Mouse (Mus musculus) CD4-positive, CD25-positive, alpha-beta regulatory T cell, adult 4 months (primary cell): ENCODE measurements at regions not wholly inside any gene's neighbourhood (a gene's known extent, or its start where the extent isn't known, plus 50 kb on each side); places are given as distances from the start of the nearest gene placed in this dataset.

Experiments
- ATAC-seq: one replicate; pipeline ENCODE4 v1.8.0; 2017

DNA sequence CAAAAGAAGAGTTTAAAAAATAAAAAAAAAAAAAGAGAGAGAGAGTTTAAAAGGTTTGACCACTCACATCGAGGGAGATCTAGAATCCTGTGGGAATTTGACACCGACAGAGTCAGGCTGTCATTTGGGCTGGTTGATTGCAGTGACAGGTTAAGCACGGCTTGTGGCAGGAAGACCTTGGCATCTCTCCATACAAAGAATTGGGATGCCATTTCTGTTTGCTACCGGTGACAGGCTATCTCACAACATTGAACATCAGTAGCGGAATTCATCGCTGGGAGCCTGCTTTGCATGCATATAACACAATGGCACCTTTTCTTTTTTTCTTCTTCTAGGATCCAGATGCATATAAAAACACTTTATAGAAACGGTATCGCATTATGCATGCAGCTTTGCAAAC is 53.7 kb upstream of the Gm26657 start:
- ATAC-seq, result no peak

DNA sequence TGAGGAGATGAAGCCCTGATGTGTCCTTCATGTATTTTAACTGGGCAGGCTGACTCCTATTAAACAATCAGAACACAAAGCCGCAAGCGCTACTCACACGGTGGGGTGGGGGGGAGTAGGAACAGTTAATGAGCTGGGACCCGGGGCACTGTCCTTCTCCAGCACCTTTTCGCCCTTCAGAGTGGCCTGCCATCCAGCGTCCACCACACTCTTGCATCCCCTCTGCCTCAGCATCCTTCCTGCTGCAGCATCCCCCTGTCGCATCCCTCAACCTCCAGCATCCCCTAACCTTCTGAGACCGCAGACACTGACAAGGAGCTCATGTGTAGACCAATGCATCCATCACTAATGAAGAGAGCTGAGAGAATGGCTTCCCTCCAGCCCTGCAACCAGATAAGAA is 54.2 kb upstream of the Gm26657 start:
- ATAC-seq, result no peak

DNA sequence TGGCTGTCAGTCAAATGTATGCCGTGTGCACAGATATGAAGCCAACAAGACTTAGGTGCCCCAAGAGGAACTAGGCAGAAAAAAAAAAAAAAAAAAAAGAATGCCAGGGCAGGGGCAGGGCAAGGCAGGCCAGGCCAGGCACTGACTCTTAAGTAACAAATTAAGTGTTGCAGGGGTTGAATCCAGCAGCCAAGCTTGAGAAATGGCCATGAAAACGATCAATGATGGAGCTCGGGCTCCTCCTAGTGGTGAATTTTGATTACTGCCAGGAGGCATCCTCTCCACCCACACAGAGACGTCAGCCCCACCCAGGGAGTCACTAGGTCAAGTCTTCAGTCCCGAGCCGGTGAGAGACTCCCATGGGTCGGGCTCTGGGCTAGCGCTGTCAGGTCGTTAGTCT is 54.7 kb upstream of the Gm26657 start:
- peak; percentile 73 for ATAC-seq

DNA sequence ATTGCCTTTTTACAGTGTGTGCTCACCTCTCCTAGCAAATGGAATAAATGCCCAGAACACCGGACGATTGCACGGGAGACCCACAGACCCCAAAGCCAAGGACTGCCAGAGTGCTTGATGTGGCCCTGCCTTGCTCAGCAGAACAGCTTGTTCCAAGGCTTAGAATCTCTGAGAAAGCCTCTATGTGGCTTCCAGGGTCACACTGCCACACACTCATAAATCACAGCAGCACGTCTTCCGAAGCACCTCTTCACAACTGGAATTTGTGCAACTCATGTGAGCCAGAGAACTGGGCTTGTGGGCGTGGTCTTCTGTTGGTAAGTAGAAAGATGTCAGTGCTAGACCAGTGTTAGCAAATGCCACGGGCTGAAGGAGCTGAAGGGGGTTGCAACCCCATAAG is 55.8 kb upstream of the Gm26657 start:
- ATAC-seq, result no peak

DNA sequence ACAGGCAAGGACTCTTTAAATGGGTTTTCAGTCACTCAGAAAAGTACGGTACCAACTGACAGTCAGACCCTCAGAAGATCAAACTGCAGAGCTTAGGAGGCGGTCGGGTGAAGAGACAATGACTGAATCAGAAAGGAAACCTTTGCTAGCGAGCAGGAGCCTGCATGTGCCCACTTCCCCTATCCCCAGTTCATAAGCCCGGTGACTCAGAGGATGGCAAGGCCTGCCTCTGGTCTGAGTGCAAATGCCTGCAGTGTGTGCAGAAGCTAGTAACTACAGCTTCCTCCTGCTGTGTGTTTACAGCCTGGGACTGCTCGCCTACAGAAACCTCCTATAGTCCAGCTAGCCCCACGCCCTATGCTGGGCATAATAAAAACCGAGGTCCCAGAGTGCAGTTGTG is 58.7 kb upstream of the Gm26657 start:
- no peak for ATAC-seq

DNA sequence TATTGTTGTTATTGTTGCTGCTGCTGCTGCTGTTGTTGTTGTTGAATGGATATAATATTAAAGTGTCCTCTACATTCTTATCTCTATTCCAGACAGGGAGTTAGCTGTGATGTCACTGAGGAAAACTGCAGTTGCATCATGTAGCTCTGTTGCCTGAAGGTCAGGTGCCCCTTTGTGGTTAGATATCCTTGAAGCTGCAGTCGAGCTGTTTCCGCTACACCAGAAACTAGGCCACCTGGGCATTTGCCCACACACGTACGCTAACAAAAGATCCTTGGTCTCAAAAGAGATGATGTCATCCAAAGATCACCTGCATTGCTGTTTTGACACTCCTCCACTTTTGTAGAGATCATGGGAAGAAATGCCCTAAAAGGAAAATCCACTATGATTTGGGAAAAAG is 66.0 kb upstream of the Gm26657 start:
- ATAC-seq, result no peak

DNA sequence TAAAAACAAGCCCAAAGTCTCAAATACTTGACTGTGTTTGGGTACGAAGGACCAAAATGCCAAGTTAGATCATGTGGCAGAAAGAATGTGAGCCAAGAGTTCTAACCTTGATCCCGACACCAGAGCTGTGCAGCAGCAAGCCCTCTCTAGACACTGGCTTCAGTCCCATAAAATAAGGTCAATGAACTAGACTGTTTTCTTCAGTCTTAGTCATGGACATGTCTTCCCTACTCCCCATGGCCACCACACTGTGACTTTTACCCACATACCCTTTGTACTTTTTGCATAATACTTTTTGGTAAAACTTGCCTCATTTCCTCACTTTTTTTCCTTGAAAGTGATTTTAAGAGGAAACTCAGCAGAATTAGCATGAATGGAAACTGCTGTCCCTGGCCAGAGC is 74.9 kb upstream of the Gm26657 start:
- ATAC-seq, result no peak

DNA sequence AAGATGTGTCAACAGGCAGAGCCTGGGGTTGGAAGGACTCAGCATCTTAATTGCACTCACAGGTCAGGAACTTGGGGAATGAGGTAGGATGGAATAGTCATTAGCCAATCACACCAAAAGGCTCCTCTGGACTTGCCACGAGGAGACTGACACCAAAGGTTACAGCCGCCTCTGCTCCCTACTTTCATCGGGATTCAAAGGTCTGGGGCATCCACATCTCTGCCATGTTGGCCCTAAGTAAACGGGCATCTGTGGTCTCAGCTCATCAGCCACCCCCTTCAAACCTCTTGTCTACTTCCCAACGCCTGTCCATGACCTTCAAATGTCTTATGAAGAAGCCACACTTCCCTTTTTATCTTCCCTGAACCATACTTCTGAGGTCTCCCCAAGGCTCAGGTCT is 78.1 kb upstream of the Gm26657 start:
- no peak for ATAC-seq

DNA sequence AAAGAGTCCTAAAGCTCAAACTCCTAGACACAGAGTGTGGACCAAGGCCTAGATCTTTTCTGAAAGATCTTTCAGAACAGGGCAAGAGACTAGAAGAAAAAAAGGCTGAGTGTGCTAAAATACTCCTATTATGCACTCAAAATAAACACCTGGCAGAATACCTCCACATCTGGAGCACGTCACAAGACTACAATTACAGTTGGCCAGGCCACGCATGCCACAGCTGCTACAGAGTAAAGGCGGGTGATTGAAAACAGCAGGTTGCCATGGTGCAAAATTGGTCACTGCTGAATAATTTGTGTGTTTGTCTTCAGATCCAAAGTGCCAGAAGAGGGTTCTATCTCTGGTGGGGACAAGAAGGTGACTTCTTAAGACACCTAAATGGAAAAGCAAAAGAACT is 82.8 kb upstream of the Gm26657 start:
- no peak for ATAC-seq

DNA sequence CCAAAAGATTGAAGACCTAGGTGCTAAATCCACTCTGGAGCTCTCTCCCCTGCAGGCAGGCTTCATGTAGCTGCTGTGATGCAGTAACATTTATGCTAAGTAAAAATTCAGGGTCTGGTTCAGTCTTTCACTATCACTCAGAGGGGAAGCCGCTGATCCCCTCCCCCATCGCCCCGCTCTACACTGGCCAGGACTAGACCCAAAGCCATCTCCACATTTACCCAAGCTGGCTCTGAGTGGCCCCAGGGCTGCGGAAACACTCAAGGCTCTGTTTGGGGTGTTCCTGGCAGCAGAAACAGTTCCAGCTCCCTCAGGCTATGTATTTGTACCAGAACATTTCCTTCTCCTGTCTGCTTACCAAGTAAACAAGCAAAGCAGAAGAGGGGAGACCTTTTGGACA is 85.5 kb upstream of the Gm26657 start:
- no peak for ATAC-seq

DNA sequence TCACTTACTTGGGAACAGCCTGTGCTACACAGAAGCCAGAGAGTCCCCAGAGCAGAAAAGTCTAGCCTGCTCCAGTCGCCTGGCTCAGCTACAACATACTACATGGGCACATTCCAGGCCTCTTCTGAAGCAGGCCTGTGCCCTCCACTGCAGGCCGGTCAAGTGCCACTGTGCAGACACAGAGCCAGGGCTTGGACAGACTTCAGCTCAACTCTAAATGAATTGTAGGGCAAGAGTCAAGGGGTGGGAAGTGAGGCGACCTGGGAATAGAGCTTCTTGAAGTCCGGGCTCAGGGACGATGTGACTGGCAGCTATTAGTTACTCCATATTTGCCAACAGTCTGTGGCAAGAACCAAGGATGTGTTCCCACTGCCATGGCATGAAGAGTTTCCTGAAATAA is 87.1 kb upstream of the Gm26657 start:
- no peak for ATAC-seq

DNA sequence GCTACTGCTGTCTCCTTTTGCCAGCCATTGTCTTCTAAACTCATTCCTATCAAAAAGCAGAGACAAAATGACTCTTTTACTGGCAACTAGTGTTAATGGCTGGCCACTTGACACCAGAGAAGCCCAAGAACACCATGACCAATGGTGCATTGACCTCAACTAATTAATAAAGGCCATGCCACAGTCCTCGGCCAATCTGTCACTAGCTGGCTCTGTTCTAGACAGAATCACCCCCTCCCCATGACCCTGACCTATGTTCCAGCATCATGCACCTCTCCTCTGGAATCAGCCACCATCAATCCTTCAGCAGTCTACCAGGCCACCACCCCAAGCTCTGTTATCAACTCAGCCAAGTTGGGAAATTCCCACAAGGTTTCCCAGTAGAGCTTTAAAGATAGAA is 90.1 kb upstream of the Gm26657 start:
- ATAC-seq, result no peak

DNA sequence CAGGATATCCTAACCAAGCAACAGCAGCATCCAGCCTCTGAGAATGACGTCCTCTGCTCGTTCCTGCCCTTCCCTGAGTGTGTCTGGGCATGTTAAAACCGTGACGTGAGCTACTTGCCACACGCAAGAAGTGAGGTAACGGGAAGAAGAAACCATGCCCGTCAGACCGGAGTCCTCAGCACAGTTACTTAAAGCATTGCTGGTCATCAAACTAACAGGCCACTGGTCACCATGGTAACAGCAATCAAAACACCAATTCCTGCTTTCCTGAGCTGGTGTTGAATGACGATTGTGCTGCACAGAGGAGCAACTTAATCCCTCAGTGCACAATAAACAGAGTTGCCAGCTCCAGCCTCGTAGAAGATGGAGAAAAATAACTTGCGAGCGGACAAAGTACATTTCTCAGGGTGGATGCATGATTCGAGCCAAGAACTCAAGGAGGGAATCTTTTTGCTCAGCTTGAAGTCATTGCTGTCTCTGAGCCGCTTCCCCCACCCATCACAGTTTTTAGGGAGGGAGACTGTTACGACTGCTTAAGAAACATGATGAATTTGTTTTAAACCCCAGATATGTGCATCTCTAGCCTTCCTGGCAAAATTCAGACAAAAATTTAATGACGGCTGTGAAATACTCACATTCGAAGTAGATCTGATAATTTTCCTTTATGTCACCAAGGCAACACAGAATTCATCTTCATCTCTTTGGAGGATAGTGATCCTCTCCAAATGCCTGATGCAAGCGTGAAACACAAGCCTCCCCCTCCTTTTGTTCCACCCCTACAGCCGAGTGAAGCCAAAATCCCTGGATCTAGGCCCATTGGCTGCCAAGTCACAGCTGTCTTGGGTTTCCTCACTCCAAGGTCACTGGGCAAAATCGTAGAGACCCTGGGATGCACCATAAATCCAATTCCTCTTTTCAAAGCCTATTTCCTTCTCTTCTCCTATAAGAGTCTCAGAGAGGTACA is 95.6 kb upstream of the Gm26657 start:
- no peak for ATAC-seq

DNA sequence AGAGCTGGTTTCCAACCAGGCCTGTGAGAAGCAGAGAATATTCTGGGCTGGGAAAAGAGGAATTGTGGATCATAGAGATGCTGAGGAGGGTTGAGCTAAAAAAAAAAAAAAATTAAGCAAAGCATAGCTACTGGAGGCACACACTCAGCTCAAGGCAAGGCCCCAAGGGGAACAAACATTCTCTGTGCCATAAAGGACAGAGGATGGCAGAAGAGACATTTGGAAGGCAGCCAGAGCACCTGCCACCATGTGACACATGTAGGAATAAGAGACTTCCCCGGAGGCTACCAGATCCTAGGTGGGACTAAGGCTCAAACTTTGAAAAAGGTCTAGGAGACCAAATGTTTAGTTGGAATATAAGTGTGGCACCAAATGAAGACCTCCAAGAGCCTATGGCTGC is 96.4 kb upstream of the Gm26657 start:
- ATAC-seq, result no peak

DNA sequence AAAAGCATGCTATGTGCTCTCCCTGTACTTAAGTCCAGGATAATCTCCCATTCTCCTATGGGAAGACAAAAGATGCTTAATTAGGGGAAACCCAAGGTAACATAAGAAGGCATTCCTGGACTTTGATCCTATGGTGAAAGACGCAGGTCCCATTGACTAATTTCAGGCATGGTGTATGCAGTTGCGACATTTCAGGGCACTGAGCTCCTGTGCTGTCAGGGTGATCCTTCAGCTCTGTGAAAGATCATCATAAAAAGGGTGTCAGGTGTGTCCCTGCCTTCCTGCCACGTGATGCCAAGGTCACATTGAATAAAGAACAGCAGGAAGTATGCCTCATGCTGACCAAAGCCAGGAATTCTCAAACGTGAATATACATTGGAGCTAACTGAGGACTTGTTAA is 100.2 kb upstream of the Gm26657 start:
- no peak for ATAC-seq

DNA sequence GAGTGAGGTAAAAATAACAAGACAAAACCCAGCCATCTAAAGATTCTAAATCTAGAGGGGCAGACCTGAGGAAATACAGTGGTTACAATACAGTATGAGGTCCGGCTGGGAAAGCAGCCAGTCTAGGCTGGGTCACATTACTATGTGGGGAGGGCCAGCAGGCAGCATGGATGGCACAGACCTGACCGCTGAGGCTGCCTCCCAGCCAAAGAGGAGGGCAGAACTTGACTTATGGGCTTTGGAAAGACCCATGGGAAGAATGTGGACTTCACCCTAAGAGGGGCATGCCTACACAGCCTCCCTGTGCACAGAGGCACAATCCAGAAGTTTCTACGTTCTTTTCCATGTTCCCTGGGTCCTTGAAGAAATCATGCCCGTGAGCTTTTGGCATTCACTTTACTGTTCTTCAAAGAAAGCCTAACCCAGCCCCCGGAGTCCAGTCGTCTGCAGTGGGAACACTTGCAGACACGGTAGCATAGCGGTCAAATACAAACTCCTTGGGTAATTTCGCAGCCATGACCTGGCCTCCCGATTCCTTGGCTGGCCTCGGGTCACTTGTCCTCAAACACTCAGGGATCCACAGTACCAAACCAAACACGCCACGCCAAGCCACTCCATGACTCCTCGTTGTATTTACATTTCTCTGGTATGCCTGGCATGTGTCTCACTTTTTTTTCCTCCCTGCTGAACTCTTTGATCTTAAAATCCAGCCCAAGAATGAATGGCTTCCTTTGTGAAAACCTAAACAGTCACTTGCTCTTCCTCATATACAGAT is 101.0 kb upstream of the Gm26657 start:
- ATAC-seq, result no peak

DNA sequence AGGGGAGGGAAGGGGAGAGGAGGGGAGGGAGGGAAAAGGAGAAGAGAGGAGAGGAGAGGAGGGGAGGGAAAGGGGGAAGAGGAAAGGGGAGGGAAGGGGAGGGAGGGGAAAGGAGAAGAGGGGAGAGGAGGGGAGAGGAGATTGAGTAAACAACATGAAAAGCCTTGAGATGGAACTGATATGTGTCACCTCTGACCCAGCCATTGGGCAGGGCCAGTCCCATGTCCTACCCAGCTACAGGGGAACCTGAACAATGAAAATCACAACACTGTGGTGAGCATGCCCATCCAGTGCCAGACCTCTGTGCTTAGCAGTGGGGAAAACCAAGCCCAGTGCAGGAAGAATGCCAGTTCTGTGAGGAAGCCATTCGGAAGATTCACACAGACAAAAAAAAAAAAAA is 103.6 kb upstream of the Gm26657 start:
- no peak for ATAC-seq

DNA sequence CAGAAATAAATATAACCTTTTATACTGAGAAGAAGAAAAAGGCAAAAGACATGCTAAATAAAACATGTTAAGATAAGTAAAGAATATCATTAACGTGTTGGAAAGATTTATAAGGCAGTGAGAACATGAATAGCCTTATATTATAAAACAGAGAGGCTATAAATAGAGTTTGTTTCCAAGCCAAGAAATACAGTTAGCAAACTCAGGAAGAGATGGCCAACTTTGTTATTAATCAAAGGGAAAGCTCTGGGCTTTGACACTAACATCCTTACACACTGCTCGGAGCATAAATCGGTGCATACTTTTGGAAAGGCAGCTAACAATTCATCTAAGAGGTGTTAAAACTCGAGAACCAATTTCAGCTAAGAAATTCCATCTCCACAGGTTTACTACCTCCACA is 106.3 kb upstream of the Gm26657 start:
- ATAC-seq, result no peak

DNA sequence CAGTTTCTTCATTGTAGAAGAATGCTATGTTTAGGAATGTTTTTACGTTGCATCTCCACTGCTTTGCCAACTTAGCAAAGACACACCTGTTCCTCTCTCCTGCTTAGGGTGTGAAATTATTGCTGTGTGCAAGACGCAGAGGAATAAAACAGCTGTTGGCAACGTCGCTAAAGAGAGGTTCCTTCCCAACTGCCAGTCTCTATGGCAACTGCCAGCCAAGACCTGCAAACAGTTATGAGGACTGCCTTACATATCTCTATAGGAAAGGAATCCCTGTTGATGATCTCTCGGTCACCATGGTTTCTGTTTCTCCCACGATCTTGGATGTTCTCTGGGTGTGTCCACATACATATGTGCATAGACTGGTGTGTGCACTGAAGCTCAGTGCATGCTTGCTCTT is 109.6 kb upstream of the Gm26657 start:
- no peak for ATAC-seq

DNA sequence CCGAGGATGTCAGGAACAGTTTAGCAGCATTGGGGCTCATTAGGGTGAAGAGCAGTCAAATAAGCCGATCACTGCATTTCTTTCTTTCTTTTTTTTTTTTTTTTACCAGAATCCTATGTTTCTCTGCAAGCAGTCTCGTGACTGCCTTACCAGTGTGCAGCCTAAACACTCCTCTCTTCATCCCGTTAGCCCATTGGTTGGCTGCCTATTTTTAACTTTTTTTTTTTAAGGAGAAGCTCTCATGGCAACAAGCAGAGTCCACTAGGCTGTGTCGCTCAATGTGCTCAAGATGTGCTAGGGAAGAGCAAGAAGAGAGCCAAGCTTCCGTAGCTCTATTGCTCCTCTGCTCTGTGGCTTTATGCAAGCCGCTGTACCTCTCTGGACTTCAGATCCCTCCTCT is 112.7 kb upstream of the Gm26657 start:
- ATAC-seq, result no peak

DNA sequence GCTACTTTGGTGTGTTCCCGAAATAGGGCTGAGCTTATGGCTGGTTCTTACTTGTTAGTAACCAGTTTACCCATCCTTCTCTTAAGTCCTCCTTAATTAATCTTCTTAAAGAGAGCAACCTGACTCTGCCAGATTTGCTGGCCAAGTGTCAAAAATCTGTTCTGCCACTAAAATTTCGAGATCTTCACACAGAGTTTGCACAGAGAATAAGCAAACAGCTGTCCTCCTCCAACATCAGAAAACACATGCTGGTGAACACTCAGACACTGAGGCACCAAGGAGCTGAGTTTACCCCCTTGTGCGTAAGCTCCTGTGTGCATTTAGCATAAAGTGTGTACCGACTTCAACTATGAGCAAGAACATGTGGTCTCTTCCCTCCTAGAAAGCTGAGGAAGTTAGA is 118.1 kb upstream of the Gm26657 start:
- ATAC-seq, result no peak

DNA sequence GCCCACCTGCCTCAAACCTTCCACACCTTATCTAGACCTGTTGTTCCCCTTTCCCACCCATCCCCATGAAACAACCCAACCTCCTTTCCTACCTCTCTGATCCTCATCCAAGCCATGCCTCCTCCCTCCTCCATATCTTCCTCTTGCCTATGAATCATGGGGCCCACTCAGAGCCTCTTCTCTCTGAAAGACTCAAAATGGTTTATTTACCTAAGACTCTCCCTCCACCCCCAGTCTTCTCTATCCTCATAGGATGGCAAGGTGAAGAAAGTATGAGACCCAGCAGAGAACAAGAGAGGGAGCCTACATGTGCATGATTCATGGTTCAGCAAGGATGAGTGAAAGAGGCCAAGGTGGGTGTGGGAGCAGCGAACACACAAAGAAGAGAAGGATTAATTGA is 118.5 kb upstream of the Gm26657 start:
- ATAC-seq, result no peak

DNA sequence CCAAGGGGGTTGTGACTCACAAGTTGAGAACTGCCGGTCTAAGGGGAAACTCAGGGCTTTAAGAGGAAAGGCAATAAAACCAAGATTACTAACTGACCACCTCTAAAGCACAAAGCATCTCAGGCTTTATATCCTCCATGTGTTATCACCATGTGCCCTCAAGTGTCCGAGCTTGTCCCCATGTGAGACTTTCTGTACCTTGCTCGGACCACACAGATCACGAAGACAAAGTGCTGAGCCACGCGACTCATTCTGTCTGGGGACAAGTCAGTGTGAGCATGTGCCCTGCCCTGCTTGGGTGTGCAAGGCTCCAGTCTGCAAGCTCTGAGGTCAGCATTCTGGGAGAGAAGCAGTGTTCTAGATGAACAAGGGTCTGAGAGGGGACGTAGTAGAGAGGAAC is 119.2 kb upstream of the Gm26657 start:
- ATAC-seq, result no peak

DNA sequence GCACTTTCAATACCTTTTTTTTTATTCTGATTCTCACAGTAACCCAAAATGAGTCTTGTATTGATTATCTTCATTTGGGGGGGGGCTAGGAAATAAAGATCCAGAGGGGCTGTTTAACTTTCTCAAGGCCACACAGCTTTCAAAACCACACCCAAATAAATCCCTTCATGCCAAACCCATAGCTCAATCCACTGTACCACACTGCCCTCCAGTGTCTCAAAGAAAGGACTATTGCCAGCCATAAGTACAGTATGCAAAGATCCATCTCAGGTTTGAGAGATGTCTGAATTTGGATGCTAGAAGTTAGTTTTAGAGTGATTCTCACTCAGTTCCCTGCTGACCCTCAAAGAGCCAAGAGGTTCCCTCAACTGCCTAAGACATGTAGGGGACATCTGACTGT is 120.1 kb upstream of the Gm26657 start:
- ATAC-seq, result no peak
